Mouse (Mus musculus) stomach, embryonic 14.5 days (tissue): ENCODE measurements around the gene Gm11115. TPM values are rescaled to one million over a fixed set of nuclear protein-coding genes. Genes with fewer than 3 reads are reported as not detected.

Experiments
- ATAC-seq: fragments of 200-750 bp; cut with Nextera tagmentation; 2 replicates; pipeline ENCODE4 v1.8.0; 2017; ENCODE audit warnings: low read depth, moderate TSS enrichment; ENCODE audit not compliant: insufficient number of reproducible peaks, insufficient read depth, low FRiP score
- H3K27ac ChIP-seq: fragments of 300-500 bp; sonication (generic); 2 replicates; pipeline ENCODE4 v1.5.1; 2014; ENCODE audit warnings: mild to moderate bottlenecking, low read length, moderate library complexity, mixed read lengths
- H3K27me3 ChIP-seq: fragments of 300-500 bp; sonication (generic); 2 replicates; pipeline ENCODE4 v1.6.1; 2014; ENCODE audit warnings: low read length, control low read depth, mixed read lengths; ENCODE audit not compliant: control insufficient read depth, insufficient read depth
- H3K36me3 ChIP-seq: fragments of 300-500 bp; sonication (generic); 2 replicates; pipeline ENCODE4 v1.6.1; 2014; ENCODE audit warnings: mild to moderate bottlenecking, control low read depth, low read length, moderate library complexity, mixed read lengths; ENCODE audit not compliant: control insufficient read depth, insufficient read depth
- H3K4me1 ChIP-seq: fragments of 300-500 bp; sonication (generic); 2 replicates; pipeline ENCODE4 v1.6.1; 2014; ENCODE audit warnings: low read length, control low read depth, mixed read lengths; ENCODE audit not compliant: control insufficient read depth, insufficient read depth
- H3K4me2 ChIP-seq: fragments of 300-500 bp; sonication (generic); replicated peaks from 2 replicates; pipeline ENCODE4 v1.6.1; 2014; ENCODE audit warnings: low read depth, low read length, control low read depth
- H3K4me3 ChIP-seq: fragments of 300-500 bp; sonication (generic); 2 replicates; pipeline ENCODE4 v1.5.1; 2014; ENCODE audit warnings: low read depth, low read length, control low read depth
- H3K9ac ChIP-seq: fragments of 300-500 bp; sonication (generic); replicated peaks from 2 replicates; pipeline ENCODE4 v1.6.1; 2014; ENCODE audit warnings: low read depth, mild to moderate bottlenecking, control low read depth, low read length, moderate library complexity, mixed read lengths
- H3K9me3 ChIP-seq: fragments of 300-500 bp; sonication (generic); 2 replicates; pipeline ENCODE4 v1.6.1; 2016; ENCODE audit warnings: low read depth, low read length, control low read depth; ENCODE audit not compliant: control insufficient read depth
- WGBS: fragments of 180-500 bp; shearing (Covaris S2); extraction: QIAGEN DNeasy Blood & Tissue Kit; methylation state at CpG from one replicate; pipeline ENCODE4 v1.1.7; 2014; 5-methylcytosine and 5-hydroxymethylcytosine counted together
- polyA plus RNA-seq: library from polyadenylated mRNA; unstranded; fragments of >200 nt; fragmentation: Nextera tagmentation; extraction: Ambion mirVana; gene quantifications from 2 replicates; pipeline ENCODE4 v1.2.1, GENCODE M21; 2014

Gm11115 gene
- not detected in 2 replicates for polyA plus RNA-seq

DNA sequence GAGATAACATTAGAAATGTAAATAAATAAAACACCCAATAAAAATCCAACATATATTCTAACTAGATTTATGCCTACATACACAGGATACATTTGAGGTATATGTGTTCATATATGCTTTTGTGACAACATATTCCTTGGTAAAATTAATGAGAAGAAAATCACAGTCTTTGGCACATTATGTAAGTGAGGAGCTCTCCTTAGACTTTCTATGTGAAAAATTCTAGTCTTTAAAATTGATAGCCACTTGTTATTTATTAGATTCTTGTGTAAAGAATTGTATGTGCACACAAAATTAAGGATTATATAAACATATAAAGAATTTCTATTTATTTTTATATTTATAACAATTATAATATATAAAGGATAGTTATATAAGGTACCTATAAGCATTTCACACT, at the start of gene Gm11115:
Gm11115 (minus strand) TSS at position 101 of the 400 bp plus-strand sequence.
- Histone ChIP-seq H3K9ac (no peak within 1 kb of the TSS), H3K9me3 (no peaks in the 10 kb centered on the region), H3K4me3 (no peak within 1 kb of the TSS), H3K4me1 (no peaks in the 10 kb centered on the region), H3K27me3 (no peaks in the 10 kb centered on the region), H3K4me2 (no peak within 1 kb of the TSS), H3K36me3 (no peaks in the 10 kb centered on the region), H3K27ac (no peak within 1 kb of the TSS)
- no peak for ATAC-seq

GRCm38 (mm10) chr5:88111430-88111829, 42.5 kb downstream of the Gm11115 start, which contains the start of gene Gm11116:
Gene Gm11116 (minus strand): TSS chr5:88111530.
- no peak within 1 kb of the TSS for H3K9ac ChIP-seq
- no peak for ATAC-seq
- no peak within 1 kb of the TSS for H3K4me3 ChIP-seq
- H3K4me1 ChIP-seq = no peaks in the 10 kb centered on the region
- H3K9me3 ChIP-seq = no peaks in the 10 kb centered on the region
- H3K4me2 ChIP-seq = no peak within 1 kb of the TSS
- no peaks in the 10 kb centered on the region for H3K36me3 ChIP-seq
- H3K27ac ChIP-seq = no peak within 1 kb of the TSS
- H3K27me3 ChIP-seq = no peaks in the 10 kb centered on the region
- 68% methylated on average over 1 of the region's 1 CpGs for WGBS

Other genes starting within 250 kb of the Gm11115 start
- not detected in 2 replicates for gene Csn3, start 228.5 kb downstream of the Gm11115 start, polyA plus RNA-seq
- not detected in 2 replicates for gene 2310003L06Rik, start 184.6 kb downstream of the Gm11115 start, polyA plus RNA-seq
- gene Gm28434, start 184.6 kb downstream of the Gm11115 start, polyA plus RNA-seq = not detected in 2 replicates
- gene Cabs1, start 174.7 kb downstream of the Gm11115 start, polyA plus RNA-seq = not detected in 2 replicates
- gene Smr3a, start 151.6 kb downstream of the Gm11115 start, polyA plus RNA-seq = not detected in 2 replicates
- not detected in 2 replicates for gene Smr2, start 67.5 kb downstream of the Gm11115 start, polyA plus RNA-seq
- gene Gm11116, start 42.6 kb downstream of the Gm11115 start, polyA plus RNA-seq = not detected in 2 replicates
- gene Gm7714, start 114.8 kb upstream of the Gm11115 start, polyA plus RNA-seq = not detected in 2 replicates
- gene Prol1, start 163.2 kb upstream of the Gm11115 start, polyA plus RNA-seq = not detected in 2 replicates
- not detected in 2 replicates for gene Amtn, start 222.0 kb upstream of the Gm11115 start, polyA plus RNA-seq